Mouse (Mus musculus): ENCODE data around the gene Xxylt1. TPM values are rescaled to one million over a fixed set of nuclear protein-coding genes. Genes with fewer than 3 reads are reported as not detected.

The Xxylt1 gene
- polyA plus RNA-seq, 1 experiment from 2014 or later, result 12.7 TPM

DNA sequence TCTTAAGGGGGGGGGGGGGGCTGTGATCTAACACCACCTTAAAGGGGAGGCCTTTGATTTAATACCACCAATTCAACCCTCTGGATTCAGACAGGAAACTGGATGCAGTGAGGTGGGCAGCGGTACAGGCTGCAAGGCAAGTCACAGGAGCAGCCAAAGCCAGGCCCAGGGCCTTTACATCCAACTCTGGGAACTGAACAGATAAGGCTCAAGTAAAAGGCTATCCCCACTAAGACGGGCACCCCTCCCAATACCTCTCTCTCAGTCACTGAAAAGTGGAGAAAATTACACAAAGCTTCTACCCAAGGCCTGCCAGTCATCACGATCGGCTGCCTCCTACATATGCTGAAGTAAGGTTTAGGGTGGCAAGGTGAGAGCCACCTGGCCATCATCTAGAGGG lies 21.5 kb downstream of the Xxylt1 start:
- Histone ChIP-seq H3K9me3 (no peaks in the 10 kb centered on the region), H3K9ac (no peak overlapping the region), H3K4me3 (replicated peaks) (no peak overlapping the region), H3K36me3 (replicated peaks) (no peaks in the 10 kb centered on the region; the same call in 1 of the 2 replicates), H3K4me2 (no peak overlapping the region), H3K4me1 (peaks cover 9% of the 10 kb centered on the region; the same call in 1 of the 2 replicates), H3K27me3 (no peaks in the 10 kb centered on the region), H3K27ac (no peak overlapping the region)
- ATAC-seq (ENCODE audit: low FRiP score), result no peak
- WGBS, result 76% methylated on average over 4 of the region's 4 CpGs

DNA sequence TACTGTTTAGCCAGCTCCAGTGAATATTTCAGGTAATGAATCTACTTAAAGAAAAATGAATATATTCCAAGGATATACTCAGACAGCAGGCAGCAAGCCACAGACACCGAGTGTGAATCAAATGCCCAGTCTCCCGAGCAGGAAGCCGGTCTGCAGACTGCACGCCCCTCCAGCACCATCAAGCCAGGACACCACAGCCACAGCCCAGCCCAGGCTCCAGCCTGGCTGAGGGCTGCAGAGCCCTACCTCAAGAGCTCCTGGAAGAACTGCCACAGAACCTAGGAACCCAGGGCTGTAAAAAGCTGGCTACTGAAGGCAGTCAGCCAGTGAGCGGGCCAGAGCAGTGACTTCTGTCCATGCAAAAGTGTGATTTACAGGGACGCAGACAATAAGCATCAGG lies 28.4 kb downstream of the Xxylt1 start:
- Histone ChIP-seq H3K27ac (no peak overlapping the region), H3K4me3 (replicated peaks) (no peak overlapping the region), H3K27me3 (no peaks in the 10 kb centered on the region), H3K36me3 (replicated peaks) (no peaks in the 10 kb centered on the region), H3K9me3 (no peaks in the 10 kb centered on the region), H3K4me2 (no peak overlapping the region), H3K9ac (no peak overlapping the region), H3K4me1 (no peaks in the 10 kb centered on the region)
- no peak for ATAC-seq (ENCODE audit: low FRiP score)
- WGBS, result 71% methylated on average over 6 of the region's 6 CpGs

- ATAC-seq (ENCODE audit: low FRiP score), result no peak
- no peak overlapping the region for H3K4me2 ChIP-seq
- no peaks in the 10 kb centered on the region for H3K4me1 ChIP-seq
- WGBS, result 81% methylated on average over 7 of the region's 7 CpGs
- H3K27me3 ChIP-seq, result no peaks in the 10 kb centered on the region
- no peaks in the 10 kb centered on the region for H3K9me3 ChIP-seq
- H3K9ac ChIP-seq, result no peak overlapping the region
- H3K4me3 ChIP-seq (replicated peaks), result no peak overlapping the region
- no peak overlapping the region for H3K27ac ChIP-seq
- no peaks in the 10 kb centered on the region for H3K36me3 ChIP-seq (replicated peaks)
These were observed 29.0 kb downstream of the Xxylt1 start for GRCm38 (mm10) chr16:31052177-31052726.

- Histone ChIP-seq H3K9ac (no peak overlapping the region), H3K36me3 (replicated peaks) (no peaks in the 10 kb centered on the region), H3K27me3 (no peaks in the 10 kb centered on the region), H3K4me2 (no peak overlapping the region), H3K4me1 (no peaks in the 10 kb centered on the region), H3K9me3 (no peaks in the 10 kb centered on the region), H3K27ac (no peak overlapping the region), H3K4me3 (replicated peaks) (no peak overlapping the region)
- ATAC-seq (ENCODE audit: low FRiP score), result no peak
- 89% methylated on average over 7 of the region's 7 CpGs for WGBS
These were observed 30.5 kb downstream of the Xxylt1 start for GRCm38 (mm10) chr16:31050701-31051100.

- H3K36me3 ChIP-seq (replicated peaks), result no peaks in the 10 kb centered on the region
- WGBS, result 88% methylated on average over 6 of the region's 6 CpGs
- H3K9me3 ChIP-seq, result no peaks in the 10 kb centered on the region
- no peak overlapping the region for H3K4me3 ChIP-seq (replicated peaks)
- no peak for ATAC-seq (ENCODE audit: low FRiP score)
- peaks cover 2% of the 10 kb centered on the region; the same call in 1 of the 2 replicates for H3K4me1 ChIP-seq
- no peak overlapping the region for H3K9ac ChIP-seq
- H3K27me3 ChIP-seq, result no peaks in the 10 kb centered on the region
- no peak overlapping the region for H3K4me2 ChIP-seq
- no peak overlapping the region for H3K27ac ChIP-seq
These were observed 33.0 kb downstream of the Xxylt1 start for GRCm38 (mm10) chr16:31048194-31048593.

- H3K9ac ChIP-seq, result no peak overlapping the region
- no peaks in the 10 kb centered on the region for H3K27me3 ChIP-seq
- H3K27ac ChIP-seq, result no peak overlapping the region
- H3K9me3 ChIP-seq, result no peaks in the 10 kb centered on the region
- no peak for ATAC-seq (ENCODE audit: low FRiP score)
- no peak overlapping the region for H3K4me3 ChIP-seq (replicated peaks)
- no peaks in the 10 kb centered on the region for H3K36me3 ChIP-seq (replicated peaks)
- H3K4me1 ChIP-seq, result peaks cover 2% of the 10 kb centered on the region; the same call in 1 of the 2 replicates
- WGBS, result 85% methylated on average over 10 of the region's 10 CpGs
- H3K4me2 ChIP-seq, result no peak overlapping the region
These were observed 33.9 kb downstream of the Xxylt1 start for GRCm38 (mm10) chr16:31047186-31047898.

- Histone ChIP-seq H3K4me2 (no peak overlapping the region), H3K9me3 (no peaks in the 10 kb centered on the region), H3K4me3 (replicated peaks) (no peak overlapping the region), H3K36me3 (replicated peaks) (no peaks in the 10 kb centered on the region), H3K27me3 (no peaks in the 10 kb centered on the region), H3K4me1 (peaks cover 2% of the 10 kb centered on the region; the same call in 1 of the 2 replicates), H3K27ac (no peak overlapping the region), H3K9ac (no peak overlapping the region)
- 77% methylated on average over 14 of the region's 14 CpGs for WGBS
- no peak for ATAC-seq (ENCODE audit: low FRiP score)
These were observed 35.0 kb downstream of the Xxylt1 start for GRCm38 (mm10) chr16:31046217-31046659.

DNA sequence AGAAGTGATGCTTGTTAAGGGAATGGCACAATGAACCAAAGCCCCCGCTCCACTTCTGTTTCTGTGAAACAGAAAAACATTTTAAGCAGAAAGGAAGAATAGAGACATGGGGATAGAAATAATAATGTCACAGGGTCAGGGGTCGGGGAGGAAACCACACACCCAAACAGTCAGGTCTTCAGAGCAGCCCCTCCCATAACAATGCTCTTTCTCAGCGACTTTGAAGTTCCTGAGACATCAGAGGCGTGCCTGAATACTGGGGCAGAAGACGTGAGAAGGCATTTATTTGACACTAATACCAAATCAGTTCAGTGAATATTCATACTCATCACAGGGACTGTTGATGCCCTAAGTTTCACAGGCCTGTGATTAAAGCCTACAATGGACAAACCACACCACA lies 36.0 kb downstream of the Xxylt1 start:
- 67% methylated on average over 5 of the region's 5 CpGs for whole genome bisulfite sequencing
- no peaks in the 10 kb centered on the region for H3K27me3 ChIP-seq
- H3K27ac ChIP-seq, result no peak overlapping the region
- H3K4me2 ChIP-seq, result no peak overlapping the region
- H3K9ac ChIP-seq, result no peak overlapping the region
- no peaks in the 10 kb centered on the region for H3K36me3 ChIP-seq (replicated peaks)
- H3K4me3 ChIP-seq (replicated peaks), result no peak overlapping the region
- ATAC-seq (ENCODE audit: low FRiP score), result no peak
- peaks cover 2% of the 10 kb centered on the region; the same call in 1 of the 2 replicates for H3K4me1 ChIP-seq
- no peaks in the 10 kb centered on the region for H3K9me3 ChIP-seq

- Histone ChIP-seq H3K4me1 (peaks cover 2% of the 10 kb centered on the region; the same call in 1 of the 2 replicates), H3K9ac (no peak overlapping the region), H3K4me3 (replicated peaks) (no peak overlapping the region), H3K27me3 (no peaks in the 10 kb centered on the region), H3K9me3 (no peaks in the 10 kb centered on the region), H3K36me3 (replicated peaks) (no peaks in the 10 kb centered on the region), H3K27ac (no peak overlapping the region), H3K4me2 (no peak overlapping the region)
- 92% methylated on average over 5 of the region's 5 CpGs for WGBS
- ATAC-seq (ENCODE audit: low FRiP score), result no peak
These were observed 38.1 kb downstream of the Xxylt1 start for GRCm38 (mm10) chr16:31043136-31043535.

DNA sequence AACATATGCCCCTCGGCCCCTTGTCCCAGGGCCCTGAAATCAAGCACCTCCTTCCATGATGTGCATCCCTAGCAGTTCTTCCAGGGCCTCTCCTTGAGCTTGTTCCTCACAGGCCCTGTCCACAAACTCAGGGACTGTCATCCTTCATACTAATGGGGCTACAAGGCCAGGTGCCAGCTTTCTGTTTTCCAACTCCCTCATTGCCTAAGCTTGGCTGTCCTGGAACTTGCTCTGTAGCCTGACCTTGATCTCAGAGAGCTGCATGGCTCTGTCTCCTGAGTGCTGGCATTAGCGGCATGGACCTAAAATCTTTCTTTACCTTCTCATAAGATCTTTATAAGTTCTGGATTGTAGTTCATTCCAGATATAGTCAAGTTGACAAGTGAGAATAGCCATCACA lies 39.7 kb downstream of the Xxylt1 start:
- Histone ChIP-seq H3K9me3 (no peaks in the 10 kb centered on the region), H3K4me3 (replicated peaks) (no peak overlapping the region), H3K27ac (no peak overlapping the region), H3K4me1 (peaks cover 2% of the 10 kb centered on the region; the same call in 1 of the 2 replicates), H3K36me3 (replicated peaks) (no peaks in the 10 kb centered on the region), H3K4me2 (no peak overlapping the region), H3K9ac (no peak overlapping the region), H3K27me3 (no peaks in the 10 kb centered on the region)
- 95% methylated on average over 2 of the region's 2 CpGs for WGBS
- ATAC-seq (ENCODE audit: low FRiP score), result no peak

DNA sequence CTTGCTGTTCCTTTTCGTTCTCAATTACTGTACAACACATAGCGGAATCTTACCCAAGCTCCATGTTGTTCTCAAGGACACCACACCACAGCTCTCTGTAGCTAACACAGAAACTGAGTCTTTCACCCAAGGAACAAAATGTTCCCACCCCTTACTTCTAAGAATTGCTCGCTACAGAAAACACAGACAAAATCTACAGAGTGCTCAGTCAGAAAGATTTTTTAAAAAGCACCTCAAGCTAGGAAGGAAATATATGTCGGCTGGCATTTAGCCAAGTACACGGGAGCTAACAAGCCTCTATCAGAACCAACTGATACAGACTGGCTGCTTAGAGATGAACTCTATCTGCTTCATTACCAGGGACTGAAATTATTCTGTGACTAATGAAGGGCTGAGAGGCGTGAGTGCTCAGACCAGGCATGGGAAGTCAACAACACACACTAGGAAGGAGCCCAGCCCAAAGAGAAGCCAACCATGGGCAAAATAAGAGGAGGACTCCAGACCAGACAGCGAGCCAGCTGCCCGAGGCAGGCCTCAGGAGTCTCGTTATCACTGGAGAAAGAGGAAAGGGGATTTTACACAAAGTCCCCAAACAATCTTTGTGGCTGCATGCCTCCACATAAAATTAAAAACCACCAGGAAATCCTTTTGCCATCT lies 41.3 kb downstream of the Xxylt1 start:
- no peaks in the 10 kb centered on the region for H3K27me3 ChIP-seq
- 76% methylated on average over 9 of the region's 9 CpGs for WGBS
- H3K27ac ChIP-seq, result no peak overlapping the region
- no peak overlapping the region for H3K4me3 ChIP-seq (replicated peaks)
- H3K4me1 ChIP-seq, result peaks cover 5% of the 10 kb centered on the region; the same call in 1 of the 2 replicates
- H3K9ac ChIP-seq, result no peak overlapping the region
- no peak overlapping the region for H3K4me2 ChIP-seq
- ATAC-seq (ENCODE audit: low FRiP score), result no peak
- H3K9me3 ChIP-seq, result no peaks in the 10 kb centered on the region
- H3K36me3 ChIP-seq (replicated peaks), result no peaks in the 10 kb centered on the region

GRCm38 (mm10) chr16:31037431-31037830 lies 43.8 kb downstream of the Xxylt1 start:
- Histone ChIP-seq H3K4me2 (no peak overlapping the region), H3K27me3 (no peaks in the 10 kb centered on the region), H3K36me3 (replicated peaks) (no peaks in the 10 kb centered on the region), H3K9ac (no peak overlapping the region), H3K9me3 (no peaks in the 10 kb centered on the region), H3K4me3 (replicated peaks) (no peak overlapping the region), H3K4me1 (peaks cover 18% of the 10 kb centered on the region), H3K27ac (no peak overlapping the region)
- 82% methylated on average over 1 of the region's 1 CpGs for WGBS
- no peak for ATAC-seq (ENCODE audit: low FRiP score)
